Mouse (Mus musculus) natural killer cell, adult 2 months (primary cell): ENCODE data around the gene C1qc.

Experiments
- DNase-seq, 2 experiments: peaks; one replicate each; pipeline ENCODE4 v3.0.0; 2022; ENCODE audit warnings: low spot score in 2 of 2

The C1qc gene

GRCm38 (mm10) chr4:136895861-136896260, 3.0 kb upstream of the C1qc start:
- no peak for DNase-seq

DNA sequence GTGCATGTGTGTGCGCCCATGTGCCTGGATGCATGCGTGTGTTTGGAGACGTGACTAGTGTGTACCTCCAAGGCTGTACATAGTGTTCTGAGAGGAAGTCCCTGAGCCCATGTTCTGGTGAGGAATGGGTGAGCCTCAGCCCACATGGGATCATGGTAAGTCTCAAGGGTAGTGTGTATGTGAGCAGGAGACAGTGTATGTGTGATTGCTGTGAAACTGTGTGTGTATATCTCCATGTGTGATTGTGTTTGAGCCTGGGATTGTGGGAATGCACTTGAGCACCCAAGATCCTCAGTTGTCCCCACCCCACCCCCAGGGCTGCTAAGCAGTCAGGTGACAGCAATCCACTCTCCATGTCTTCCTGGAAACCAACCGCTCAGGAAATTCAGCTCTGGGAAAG, 2.0 kb upstream of the C1qc start:
- DNase-seq: no peak

- DNase-seq: no peak
Measured at GRCm38 (mm10) chr4:136893691-136894543, 1.1 kb upstream of the C1qc start.

GRCm38 (mm10) chr4:136892371-136892770, 494 bp downstream of the C1qc start:
- DNase-seq: no peak

DNA sequence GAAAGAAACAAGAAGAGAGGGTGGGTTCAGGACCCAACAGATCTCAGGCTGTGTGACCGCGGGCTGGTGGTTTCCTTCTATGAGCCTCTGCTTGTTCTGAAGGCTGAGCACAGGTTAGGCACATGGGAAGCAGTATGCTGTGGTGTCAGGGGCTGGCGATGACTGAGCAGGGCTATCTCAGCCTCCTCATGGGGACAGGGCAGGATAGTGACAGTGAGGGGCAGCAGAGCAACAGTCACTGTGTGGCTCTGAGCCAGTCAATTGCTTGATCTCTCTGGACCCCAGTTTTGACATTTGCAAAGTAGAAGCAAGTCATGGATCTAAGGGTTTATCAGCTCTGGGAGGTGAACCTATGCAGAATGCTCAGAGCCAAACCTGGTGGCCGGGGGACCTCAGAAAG, 1.8 kb downstream of the C1qc start:
- no peak for DNase-seq

DNA sequence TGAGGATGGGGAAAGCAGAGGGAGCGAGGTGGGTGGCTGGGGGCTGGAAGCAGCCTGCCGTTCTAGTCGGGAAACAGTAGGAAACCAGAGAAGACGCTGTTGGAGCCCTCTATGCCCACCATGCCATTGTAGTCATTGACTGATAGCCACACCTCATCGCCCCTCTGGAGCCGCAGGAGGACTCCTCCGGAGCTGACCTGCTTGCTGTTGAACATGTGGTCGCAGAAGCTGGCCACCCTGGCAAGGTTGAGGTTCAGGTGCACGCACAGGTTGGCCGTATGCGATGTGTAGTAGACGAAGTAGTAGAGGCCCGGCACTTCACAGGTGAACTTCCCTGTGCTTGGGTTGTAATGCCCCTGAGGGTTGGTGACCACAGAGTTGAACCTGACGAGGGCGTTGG, 2.9 kb downstream of the C1qc start:
- DNase-seq: no peak

DNA sequence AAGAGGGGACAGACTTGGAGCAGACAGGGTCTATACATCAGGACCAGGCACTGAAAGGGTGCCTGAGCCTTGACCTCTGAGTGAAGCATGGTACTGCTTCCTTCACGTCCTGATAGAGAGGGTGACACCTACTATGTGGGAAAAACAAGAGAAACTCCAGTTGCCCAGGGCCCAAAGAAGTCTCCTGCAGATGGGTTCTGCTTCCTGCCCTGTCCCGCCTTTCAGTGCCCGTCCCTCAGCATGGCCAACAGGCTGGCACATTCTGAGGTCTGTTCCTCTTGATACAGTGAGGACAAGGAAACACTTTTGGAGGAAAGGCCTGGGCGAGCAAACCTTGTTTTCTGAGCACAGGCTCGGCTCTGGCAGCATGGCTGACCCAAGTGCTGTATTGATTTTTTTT, 5.2 kb downstream of the C1qc start:
- no peak for DNase-seq

- no peak for DNase-seq
Measured at GRCm38 (mm10) chr4:136886101-136886500, 6.8 kb downstream of the C1qc start, which contains the start of gene C1qb. Gene C1qb, minus strand, starts transcription at chr4:136886187.

- DNase-seq: no peak
Measured at GRCm38 (mm10) chr4:136878601-136879000, 14.3 kb downstream of the C1qc start.

DNA sequence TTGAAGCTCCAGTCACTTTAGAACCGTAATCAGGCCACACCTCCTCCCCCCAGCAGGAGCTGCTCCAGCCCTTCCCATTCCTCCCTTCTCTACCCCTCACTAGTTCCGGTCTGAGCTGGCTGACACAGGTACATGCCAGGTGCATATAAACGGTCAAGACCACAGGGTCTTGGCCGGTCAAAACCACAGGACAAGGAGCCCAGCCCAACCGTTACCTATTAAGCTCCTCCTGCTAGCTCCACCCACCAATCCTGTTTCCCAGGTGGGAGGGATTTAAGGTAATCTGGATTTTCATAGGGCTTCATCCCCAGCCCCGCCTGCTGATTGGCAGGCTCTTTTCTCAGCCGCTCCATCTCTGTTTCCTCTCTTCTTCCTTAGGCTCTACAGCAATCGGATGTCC, 14.7 kb downstream of the C1qc start:
- no peak for DNase-seq

GRCm38 (mm10) chr4:136876971-136877370, 15.9 kb downstream of the C1qc start:
- no peak for DNase-seq

DNA sequence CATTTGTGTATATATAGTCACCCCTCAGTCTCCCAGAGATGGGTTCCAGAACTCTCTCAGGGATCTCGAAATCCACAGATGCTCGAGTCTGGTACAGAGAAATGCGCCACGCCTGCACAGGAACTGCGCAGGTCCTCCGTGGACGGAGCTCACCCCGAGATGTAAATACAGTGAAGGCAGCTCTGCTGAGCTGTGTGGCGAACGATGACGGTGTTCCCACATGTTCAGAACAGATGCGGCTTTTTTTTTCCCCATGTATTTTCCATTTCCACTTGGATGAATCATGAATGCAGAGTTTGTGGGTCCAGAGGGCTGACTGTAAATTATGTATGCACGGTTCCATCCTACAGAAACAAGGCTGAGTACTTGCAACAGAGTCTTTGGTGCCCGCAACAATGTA, 17.9 kb downstream of the C1qc start:
- DNase-seq: no peak

- no peak for DNase-seq
Measured at GRCm38 (mm10) chr4:136868371-136868770, 24.5 kb downstream of the C1qc start.

DNA sequence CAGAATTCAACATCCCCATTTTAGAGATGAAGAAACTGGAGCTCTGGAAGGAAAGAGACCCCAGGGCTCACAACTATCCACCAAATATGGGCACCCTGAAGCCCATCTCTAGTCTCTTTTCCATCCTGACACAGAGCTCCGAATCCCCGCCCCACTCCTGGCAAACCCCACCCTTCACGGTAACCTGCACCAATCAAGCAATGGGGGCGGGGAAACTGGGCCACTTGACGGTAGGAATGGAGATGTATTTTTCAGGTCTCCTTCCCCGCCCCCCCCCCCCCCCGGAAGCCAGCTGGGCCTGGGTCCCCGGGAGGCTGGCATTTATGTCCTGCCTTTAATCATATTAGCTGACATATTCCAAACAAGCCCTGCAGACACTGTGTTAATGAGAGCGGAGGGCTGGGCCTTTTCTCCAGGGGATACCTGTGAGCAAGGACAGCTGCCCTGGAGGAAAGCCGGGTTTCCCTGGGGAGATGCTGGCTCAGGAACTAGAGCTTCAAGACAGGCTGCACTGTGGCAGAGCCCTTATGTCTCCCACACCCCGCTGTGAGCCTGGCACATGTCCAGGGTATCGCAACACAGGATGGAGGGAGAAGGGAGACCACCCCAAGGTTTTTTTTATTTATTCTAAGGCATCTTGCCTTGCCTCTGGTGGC, 25.0 kb downstream of the C1qc start:
- DNase-seq: no peak

- no peak for DNase-seq
Measured at GRCm38 (mm10) chr4:136865531-136865930, 27.3 kb downstream of the C1qc start.

DNA sequence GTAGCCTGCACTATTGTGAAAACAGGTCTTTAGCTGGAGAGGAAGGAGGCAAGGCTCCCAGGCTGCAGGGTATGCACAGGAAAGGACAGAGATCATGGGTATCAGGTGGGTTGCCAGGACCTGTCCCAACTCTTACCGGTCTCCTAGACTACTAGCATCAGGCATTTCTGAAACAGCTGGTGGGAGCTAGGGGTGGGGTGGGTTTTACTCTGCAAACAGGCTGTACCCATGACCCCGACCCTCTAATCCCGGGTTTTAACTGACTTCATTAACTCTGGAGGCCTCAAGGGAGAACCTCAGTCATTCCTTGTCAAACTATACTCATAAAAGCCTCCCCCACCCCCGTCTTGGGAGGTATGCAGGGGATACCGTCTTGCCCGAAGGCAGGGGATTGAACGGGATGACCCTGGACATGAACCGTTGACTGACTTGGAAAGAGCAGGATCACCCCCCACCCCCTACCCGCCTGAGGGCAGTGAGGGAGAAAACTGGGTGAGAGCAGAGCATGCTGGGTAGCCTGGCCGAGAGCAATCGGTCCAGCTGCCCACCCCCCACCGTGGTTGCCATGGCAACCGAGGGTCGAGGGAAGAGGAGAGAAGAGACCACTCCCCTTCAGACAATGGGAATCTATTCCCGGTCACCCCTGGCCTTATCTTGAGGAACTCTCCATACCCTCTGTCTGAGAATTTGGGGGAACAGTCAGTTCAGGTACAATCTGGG, 28.0 kb downstream of the C1qc start:
- DNase-seq: no peak

DNA sequence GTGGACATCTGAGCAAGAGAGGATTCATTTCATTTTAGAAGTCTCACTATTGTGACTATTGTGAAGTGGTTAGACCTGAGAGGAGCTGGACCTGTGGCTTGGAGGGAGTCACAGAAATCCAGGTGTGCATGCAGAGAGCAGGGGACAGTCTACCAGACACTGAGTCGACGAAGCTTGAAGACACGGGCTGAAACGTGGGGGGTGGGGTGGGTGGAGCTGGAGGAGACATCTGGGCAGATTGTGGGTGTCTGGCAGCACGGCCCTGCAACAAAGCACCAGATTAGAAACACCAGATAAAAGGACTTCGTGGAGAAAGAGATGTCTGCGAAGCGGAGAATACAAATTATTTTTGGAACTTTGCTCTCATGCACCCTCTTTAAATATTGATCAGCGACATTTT, 29.3 kb downstream of the C1qc start:
- no peak for DNase-seq

DNA sequence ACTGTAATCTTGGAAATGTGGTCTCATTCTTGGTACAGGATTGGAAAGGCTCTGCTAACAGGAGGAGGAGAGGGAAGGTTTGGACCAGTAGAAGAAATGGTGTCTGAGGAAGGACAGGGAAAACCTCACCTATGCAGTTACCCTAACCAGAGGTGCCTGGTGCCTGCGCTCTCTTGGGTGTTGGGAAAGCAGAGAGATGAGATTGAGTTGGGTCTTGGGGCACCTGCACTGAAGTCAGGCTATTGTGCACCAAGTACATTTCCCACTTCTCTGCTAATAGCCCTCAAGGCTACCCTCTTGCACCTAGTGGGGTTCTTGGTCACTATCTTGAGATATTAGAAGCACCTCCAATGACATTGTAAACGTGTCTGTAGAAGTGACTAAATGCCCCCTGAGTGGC, 30.5 kb downstream of the C1qc start:
- no peak for DNase-seq

DNA sequence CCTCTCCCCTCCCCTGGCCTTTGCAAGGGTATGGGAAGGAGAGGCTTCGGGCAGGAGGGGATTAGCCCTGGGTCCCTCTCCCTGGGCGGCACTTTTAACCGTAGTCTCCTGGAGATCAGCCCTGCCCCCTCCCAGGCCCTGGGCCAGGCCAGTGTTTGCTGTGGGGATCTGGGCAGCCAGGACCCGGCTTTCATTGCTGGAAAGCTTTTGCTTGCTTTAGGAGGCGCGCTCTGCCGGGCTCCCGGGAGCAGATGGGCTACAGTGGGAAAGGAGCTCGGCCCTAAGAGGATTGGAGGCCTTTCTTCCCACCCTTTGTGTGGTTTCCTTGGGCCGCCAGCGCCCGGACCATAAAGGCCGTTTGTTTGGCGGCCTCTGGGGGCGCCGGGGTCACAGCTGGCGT, 31.1 kb downstream of the C1qc start:
- no peak for DNase-seq

- no peak for DNase-seq
Measured at GRCm38 (mm10) chr4:136860022-136860421, 32.8 kb downstream of the C1qc start.

DNA sequence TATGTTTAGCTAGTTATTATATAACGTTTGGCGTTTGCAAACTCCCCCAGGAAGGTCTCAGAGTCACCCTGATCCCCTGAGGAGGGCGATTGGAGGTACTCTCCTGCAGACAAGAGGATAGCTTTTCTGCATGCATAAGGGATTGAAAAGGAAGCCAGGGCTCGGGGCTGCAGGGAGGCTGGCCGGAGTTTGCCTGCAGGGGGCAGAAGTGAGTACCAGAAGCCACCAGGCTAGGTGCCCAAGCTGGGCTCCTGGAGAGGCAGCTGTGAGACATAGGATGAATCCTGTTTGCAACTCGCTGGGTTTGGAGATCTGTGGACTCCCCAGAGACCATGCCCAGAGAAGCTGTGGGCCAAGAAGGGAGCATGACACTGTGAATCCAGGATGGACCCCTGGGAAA, 37.8 kb downstream of the C1qc start:
- DNase-seq: no peak

GRCm38 (mm10) chr4:136852989-136853388, 39.9 kb downstream of the C1qc start:
- no peak for DNase-seq

- DNase-seq: no peak
Measured at GRCm38 (mm10) chr4:136852119-136852518, 40.7 kb downstream of the C1qc start.
